11 mouse cellular contexts compared by ENCODE assay signal in the genomic region with DNA sequence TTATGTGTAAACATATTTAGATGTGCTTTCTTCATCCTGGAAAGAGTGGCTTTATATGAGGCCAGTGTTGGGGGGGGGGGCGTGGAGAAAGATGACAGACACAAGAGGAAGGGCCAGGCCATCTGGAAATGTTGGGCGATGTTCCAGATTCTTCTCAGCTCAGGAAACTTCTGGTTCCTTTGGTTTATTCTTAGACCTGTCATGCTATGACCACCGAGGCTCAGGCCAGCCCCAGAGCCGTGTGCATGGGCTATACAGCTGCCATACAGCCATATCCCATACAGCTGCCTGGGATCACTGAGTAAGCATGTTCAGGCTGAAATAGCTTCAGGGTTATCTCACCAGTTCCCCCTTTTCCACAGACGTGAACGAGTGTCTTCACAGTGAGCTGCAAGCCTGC. TPM values are rescaled to one million over a fixed set of nuclear protein-coding genes. Genes with fewer than 3 reads are reported as not detected.
DNase-seq lines count a peak whose midpoint lies in the region; ATAC-seq and TF ChIP-seq lines count a peak whose summit lies in the region.
"Had no signal": no experiment of that assay in that cellular context is flagged by ENCODE, and none has a peak within 500 bp of the region (broad histone marks: within the 10 kb centered on the region; RNA-seq: fewer than 3 reads in every experiment).

No protein-coding gene starts in this region.

- H3K4me2 ChIP-seq in heart, postnatal 0 days (ENCODE audit: low read depth, low read length), result no peak overlapping the region
- H3K4me2 ChIP-seq in midbrain, postnatal 0 days (ENCODE audit: low read depth, low read length, poor library complexity, severe bottlenecking), result no peak overlapping the region
- H3K4me2 ChIP-seq in midbrain, embryonic 11.5 days, result no peak overlapping the region
- no peak overlapping the region for H3K4me2 ChIP-seq in stomach, postnatal 0 days (replicated peaks; ENCODE audit: low read depth)
- H3K4me2 ChIP-seq: neural tube, embryonic 15.5 days had no signal

- H3K9ac ChIP-seq in heart, postnatal 0 days (replicated peaks; ENCODE audit: low read depth, low read length), result no peak overlapping the region
- H3K9ac ChIP-seq in midbrain, postnatal 0 days (replicated peaks; ENCODE audit: low read length, poor library complexity, severe bottlenecking), result no peak overlapping the region
- H3K9ac ChIP-seq in midbrain, embryonic 11.5 days (ENCODE audit: low read length), result no peak overlapping the region
- H3K9ac ChIP-seq in stomach, postnatal 0 days (ENCODE audit: low read length), result no peak overlapping the region
- H3K9ac ChIP-seq: neural tube, embryonic 15.5 days had no signal

- peak; percentile 82 for ATAC-seq in heart, postnatal 0 days (ENCODE audit: insufficient read depth, low read depth)
- ATAC-seq in midbrain, postnatal 0 days (ENCODE audit: low FRiP score), result no peak
- ATAC-seq in midbrain, embryonic 11.5 days (ENCODE audit: low FRiP score), result no peak
- peak; percentile 58 for ATAC-seq in stomach, postnatal 0 days (ENCODE audit: low FRiP score, low TSS enrichment)

- peak; percentile 41 for DNase-seq in heart, postnatal 0 days (ENCODE audit: low spot score)
- no peak for DNase-seq in heart, postnatal 36 days
- DNase-seq in midbrain, postnatal 0 days (ENCODE audit: low spot score), result peak; percentile 39
- no peak for DNase-seq in midbrain, embryonic 11.5 days (ENCODE audit: low spot score, missing footprints)
- peak; percentile 28 to 40 for DNase-seq in kidney, postnatal 36 days
- no peak for DNase-seq in stomach, postnatal 0 days (ENCODE audit: low spot score)
- DNase-seq in gastrocnemius, adult 18-20 months (ENCODE audit: low spot score), result no peak
- DNase-seq in adrenal gland, postnatal 4 days (ENCODE audit: low spot score in 2 of 2), result no peak
- DNase-seq: cerebellum, postnatal 25 days had no signal

- no peaks in the 10 kb centered on the region for H3K36me3 ChIP-seq in heart, postnatal 0 days (replicated peaks; ENCODE audit: control insufficient read depth, insufficient read depth, low read length)
- H3K36me3 ChIP-seq in midbrain, postnatal 0 days (ENCODE audit: insufficient read depth, low read length), result no peaks in the 10 kb centered on the region
- H3K36me3 ChIP-seq in midbrain, embryonic 11.5 days (ENCODE audit: control insufficient read depth, insufficient read depth, low read length), result no peaks in the 10 kb centered on the region
- H3K36me3 ChIP-seq in stomach, postnatal 0 days (ENCODE audit: control insufficient read depth, insufficient read depth, low read length), result no peaks in the 10 kb centered on the region
- H3K36me3 ChIP-seq: midbrain, embryonic 10.5 days; neural tube, embryonic 15.5 days had no signal

- H3K9me3 ChIP-seq in heart, postnatal 0 days (replicated peaks; ENCODE audit: control insufficient read depth, low read length), result no peaks in the 10 kb centered on the region
- no peaks in the 10 kb centered on the region for H3K9me3 ChIP-seq in midbrain, postnatal 0 days (ENCODE audit: low read length)
- no peaks in the 10 kb centered on the region for H3K9me3 ChIP-seq in midbrain, embryonic 11.5 days (ENCODE audit: control insufficient read depth, low read length)
- no peaks in the 10 kb centered on the region for H3K9me3 ChIP-seq in stomach, postnatal 0 days (ENCODE audit: control insufficient read depth, low read length)
- H3K9me3 ChIP-seq: midbrain, embryonic 10.5 days; neural tube, embryonic 15.5 days had no signal

- H3K4me3 ChIP-seq in heart, postnatal 0 days (ENCODE audit: low read depth, low read length), result no peak overlapping the region
- no peak overlapping the region for H3K4me3 ChIP-seq in midbrain, postnatal 0 days (ENCODE audit: low read depth, low read length)
- no peak overlapping the region for H3K4me3 ChIP-seq in midbrain, embryonic 11.5 days (ENCODE audit: low read depth, low read length)
- no peak overlapping the region for H3K4me3 ChIP-seq in stomach, postnatal 0 days (ENCODE audit: low read depth, low read length)
- H3K4me3 ChIP-seq: midbrain, embryonic 10.5 days; neural tube, embryonic 15.5 days had no signal

- 0 out of 2 replicates have a peak, but pooled peaks have one; percentile 51 for TF ChIP-seq EP300 in heart, postnatal 0 days (IDR thresholded peaks at IDR 0.05; ENCODE audit: low read depth)
- TF ChIP-seq EP300 in stomach, postnatal 0 days (optimal IDR thresholded peaks at IDR 0.05), result no peak

- WGBS in heart, postnatal 0 days, result 25% methylated on average over 5 of the region's 6 CpGs
- WGBS in midbrain, postnatal 0 days, result 78% methylated on average over 6 of the region's 6 CpGs
- 83% methylated on average over 6 of the region's 6 CpGs for WGBS in midbrain, embryonic 11.5 days
- 42% methylated on average over 6 of the region's 6 CpGs for WGBS in stomach, postnatal 0 days

- TF ChIP-seq CTCF in heart, postnatal 0 days (IDR thresholded peaks at IDR 0.05; ENCODE audit: low read depth), result no peak
- TF ChIP-seq CTCF in midbrain, postnatal 0 days (IDR thresholded peaks at IDR 0.05), result no peak
- TF ChIP-seq CTCF in stomach, postnatal 0 days (IDR thresholded peaks at IDR 0.05; ENCODE audit: low read depth), result no peak

- no peaks in the 10 kb centered on the region for H3K4me1 ChIP-seq in heart, postnatal 0 days (ENCODE audit: control insufficient read depth, insufficient read depth)
- no peaks in the 10 kb centered on the region for H3K4me1 ChIP-seq in midbrain, postnatal 0 days (ENCODE audit: insufficient read depth, low read length)
- H3K4me1 ChIP-seq in midbrain, embryonic 11.5 days (ENCODE audit: control insufficient read depth, insufficient read depth, low read length), result no peaks in the 10 kb centered on the region
- H3K4me1 ChIP-seq in stomach, postnatal 0 days (replicated peaks; ENCODE audit: control insufficient read depth, insufficient read depth), result no peaks in the 10 kb centered on the region

- no peaks in the 10 kb centered on the region for H3K27me3 ChIP-seq in heart, postnatal 0 days (ENCODE audit: control insufficient read depth, insufficient read depth, low read length)
- H3K27me3 ChIP-seq in midbrain, postnatal 0 days (ENCODE audit: insufficient read depth, low read length), result no peaks in the 10 kb centered on the region
- H3K27me3 ChIP-seq in midbrain, embryonic 11.5 days (ENCODE audit: control insufficient read depth, insufficient read depth, low read length), result no peaks in the 10 kb centered on the region
- no peaks in the 10 kb centered on the region for H3K27me3 ChIP-seq in stomach, postnatal 0 days (ENCODE audit: control insufficient read depth, insufficient read depth, low read length)
- H3K27me3 ChIP-seq: neural tube, embryonic 15.5 days had no signal

- intact Hi-C loops in heart, postnatal 36 days (cut with DNase I), result no loop called here

- H3K27ac ChIP-seq in heart, postnatal 0 days (ENCODE audit: low read depth), result no peak overlapping the region
- H3K27ac ChIP-seq in midbrain, postnatal 0 days (ENCODE audit: low read depth, low read length), result no peak overlapping the region
- H3K27ac ChIP-seq in midbrain, embryonic 11.5 days (ENCODE audit: low read depth, low read length), result no peak overlapping the region
- no peak overlapping the region for H3K27ac ChIP-seq in stomach, postnatal 0 days (replicated peaks)
- H3K27ac ChIP-seq: midbrain, embryonic 10.5 days; neural tube, embryonic 15.5 days had no signal

RNA-seq across cellular contexts. Expression of a gene that starts 18.9 kb away (rescaled TPM):
- total RNA-seq in heart, postnatal 0 days (2014; rRNA removed; ENCODE audit: low replicate concordance), result not detected in 2 replicates
- polyA plus RNA-seq in heart, postnatal 0 days (2015; fragmentation: Nextera tagmentation; extraction: Ambion mirVana), result not detected in 2 replicates
- not detected for total RNA-seq in heart, postnatal 36 days (2021)
- 0.16 and 1.2 TPM in 2 replicates for total RNA-seq in midbrain, postnatal 0 days (2014; rRNA removed)
- polyA plus RNA-seq in midbrain, postnatal 0 days (2015; fragmentation: Nextera tagmentation; extraction: Ambion mirVana), result 0.12 and 0.15 TPM in 2 replicates
- 0.07 TPM in 1 of 2 replicates, not detected in the other for polyA plus RNA-seq in midbrain, embryonic 11.5 days (2014; fragmentation: Nextera tagmentation; extraction: Ambion mirVana)
- polyA plus RNA-seq in stomach, postnatal 0 days (2015; fragmentation: Nextera tagmentation; extraction: Ambion mirVana), result not detected in 2 replicates
- not detected for total RNA-seq in gastrocnemius, adult 18-20 months (2021)
- total RNA-seq in adrenal gland, postnatal 4 days (2021), result under 1 TPM in 1 of 2 experiments, not detected in 1; 0.08 TPM

Comparison
In these comparisons a context has a peak if more than half of its experiments do, and no peak if none do; other contexts are left out.
1. DNase-seq: peak in heart, postnatal 0 days (single experiment), midbrain, postnatal 0 days (single experiment) and kidney, postnatal 36 days (2 of 2); none in heart, postnatal 36 days (0 of 2), midbrain, embryonic 11.5 days (single experiment), stomach, postnatal 0 days (single experiment), gastrocnemius, adult 18-20 months (single experiment) and adrenal gland, postnatal 4 days (0 of 2).
2. ATAC-seq: peak in heart, postnatal 0 days (single experiment) and stomach, postnatal 0 days (single experiment); none in midbrain, postnatal 0 days (single experiment) and midbrain, embryonic 11.5 days (single experiment).